Mouse (Mus musculus) intestine, postnatal 0 days (tissue): ENCODE measurements around the gene Fam118b. TPM values are rescaled to one million over a fixed set of nuclear protein-coding genes. Genes with fewer than 3 reads are reported as not detected.
A peak's percentile ranks its signal among the peaks of the same experiment; 100 is the strongest.

ENCODE experiments used
- ATAC-seq: fragments of 200-750 bp; cut with Nextera tagmentation; 2 replicates; pipeline ENCODE4 v1.8.0; 2017; ENCODE audit warnings: mild to moderate bottlenecking, moderate TSS enrichment, moderate library complexity
- H3K27ac ChIP-seq: fragments of 300-500 bp; sonication (generic); 2 replicates; pipeline ENCODE4 v1.5.1; 2014; ENCODE audit warnings: mild to moderate bottlenecking, low read depth, low read length, moderate library complexity
- H3K27me3 ChIP-seq: fragments of 300-500 bp; sonication (generic); replicated peaks from 2 replicates; pipeline ENCODE4 v1.6.1; 2014; ENCODE audit warnings: low read length, mixed read lengths; ENCODE audit not compliant: control insufficient read depth, insufficient read depth
- H3K36me3 ChIP-seq: fragments of 300-500 bp; sonication (generic); 2 replicates; pipeline ENCODE4 v1.6.1; 2014; ENCODE audit warnings: mild to moderate bottlenecking, moderate library complexity; ENCODE audit not compliant: control insufficient read depth, insufficient read depth
- H3K4me1 ChIP-seq: fragments of 300-500 bp; sonication (generic); replicated peaks from 2 replicates; pipeline ENCODE4 v1.6.1; 2014; ENCODE audit warnings: antibody characterized with exemption, low read length, mixed read lengths; ENCODE audit not compliant: control insufficient read depth, insufficient read depth
- H3K4me2 ChIP-seq: fragments of 300-500 bp; sonication (generic); replicated peaks from 2 replicates; pipeline ENCODE4 v1.6.1; 2014; ENCODE audit warnings: low read depth, mild to moderate bottlenecking, moderate library complexity
- H3K4me3 ChIP-seq: fragments of 300-500 bp; sonication (generic); 2 replicates; pipeline ENCODE4 v1.5.1; 2014; ENCODE audit warnings: low read depth, low read length
- H3K9ac ChIP-seq: fragments of 300-500 bp; sonication (generic); 2 replicates; pipeline ENCODE4 v1.6.1; 2014; ENCODE audit warnings: mild to moderate bottlenecking, low read depth, low read length
- H3K9me3 ChIP-seq: fragments of 300-500 bp; sonication (generic); 2 replicates; pipeline ENCODE4 v1.6.1; 2016; ENCODE audit warnings: mixed run types; ENCODE audit not compliant: control insufficient read depth
- CTCF ChIP-seq: sonication (generic); IDR thresholded peaks from 2 replicates; pipeline ENCODE4 v1.5.1; 2016; ENCODE audit warnings: low read depth, mild to moderate bottlenecking, control low read depth, antibody characterized with exemption, moderate library complexity
- WGBS: fragments of 180-500 bp; shearing (Covaris S2); extraction: QIAGEN DNeasy Blood & Tissue Kit; methylation state at CpG from one replicate; pipeline ENCODE4 v1.1.7; 2014; 5-methylcytosine and 5-hydroxymethylcytosine counted together
- polyA plus RNA-seq: library from polyadenylated mRNA; unstranded; fragments of >200 nt; fragmentation: Nextera tagmentation; extraction: Ambion mirVana; gene quantifications from 2 replicates; pipeline ENCODE4 v1.2.1, GENCODE M21; 2015

Fam118b gene
- polyA plus RNA-seq, 1 experiment from 2014 or later: 73.5 TPM

GRCm38 (mm10) chr9:35249476-35249875 is 18.1 kb downstream of the Fam118b start:
- Histone ChIP-seq H3K4me3 (no peak overlapping the region), H3K9ac (no peak overlapping the region), H3K27ac (no peak overlapping the region), H3K4me2 (no peak overlapping the region), H3K36me3 (no peaks in the 10 kb centered on the region), H3K27me3 (no peaks in the 10 kb centered on the region), H3K9me3 (no peaks in the 10 kb centered on the region), H3K4me1 (no peaks in the 10 kb centered on the region)
- no peak for TF ChIP-seq CTCF
- no peak for ATAC-seq

- H3K4me2 ChIP-seq: no peak overlapping the region
- no peak overlapping the region for H3K27ac ChIP-seq
- no peak overlapping the region for H3K4me3 ChIP-seq
- ATAC-seq: no peak
- H3K36me3 ChIP-seq: no peaks in the 10 kb centered on the region
- no peak overlapping the region for H3K9ac ChIP-seq
- no peaks in the 10 kb centered on the region for H3K9me3 ChIP-seq
- no peak for TF ChIP-seq CTCF
- 89% methylated on average over 2 of the region's 2 CpGs for WGBS
- H3K4me1 ChIP-seq: no peaks in the 10 kb centered on the region
- no peaks in the 10 kb centered on the region for H3K27me3 ChIP-seq
These were observed 20.2 kb downstream of the Fam118b start for GRCm38 (mm10) chr9:35247405-35247804.

- ATAC-seq: no peak
These were observed 27.9 kb downstream of the Fam118b start for GRCm38 (mm10) chr9:35239734-35240133.

GRCm38 (mm10) chr9:35238915-35239571 is 28.6 kb downstream of the Fam118b start:
- Histone ChIP-seq H3K36me3 (peaks cover 15% of the 10 kb centered on the region), H3K9ac (no peak overlapping the region), H3K4me1 (no peaks in the 10 kb centered on the region), H3K4me3 (no peak overlapping the region), H3K4me2 (no peak overlapping the region), H3K27me3 (no peaks in the 10 kb centered on the region), H3K9me3 (no peaks in the 10 kb centered on the region), H3K27ac (no peak overlapping the region)
- ATAC-seq: no peak
- no peak for TF ChIP-seq CTCF
- 68% methylated on average over 6 of the region's 6 CpGs for WGBS

More at GRCm38 (mm10) chr9:35239734-35240133, 27.9 kb downstream of the Fam118b start:
- Histone ChIP-seq H3K4me3 (no peak overlapping the region), H3K9me3 (no peaks in the 10 kb centered on the region), H3K27ac (no peak overlapping the region), H3K27me3 (no peaks in the 10 kb centered on the region), H3K4me2 (no peak overlapping the region), H3K4me1 (no peaks in the 10 kb centered on the region), H3K36me3 (peaks cover 8% of the 10 kb centered on the region; the same call in 1 of the 2 replicates), H3K9ac (no peak overlapping the region)
- 69% methylated on average over 1 of the region's 1 CpGs for WGBS
- peak; percentile 40 for TF ChIP-seq CTCF

GRCm38 (mm10) chr9:35238371-35238770 is 29.2 kb downstream of the Fam118b start:
- WGBS: 93% methylated on average over 1 of the region's 1 CpGs

GRCm38 (mm10) chr9:35235996-35236395 is 31.6 kb downstream of the Fam118b start:
- Histone ChIP-seq H3K9ac (no peak overlapping the region), H3K27ac (no peak overlapping the region), H3K36me3 (peaks cover 34% of the 10 kb centered on the region), H3K27me3 (no peaks in the 10 kb centered on the region), H3K9me3 (no peaks in the 10 kb centered on the region), H3K4me3 (no peak overlapping the region), H3K4me1 (no peaks in the 10 kb centered on the region), H3K4me2 (no peak overlapping the region)
- no peak for TF ChIP-seq CTCF
- no peak for ATAC-seq
- 70% methylated on average over 3 of the region's 3 CpGs for WGBS

More at GRCm38 (mm10) chr9:35238371-35238770, 29.2 kb downstream of the Fam118b start:
- no peak for ATAC-seq
- Histone ChIP-seq H3K27me3 (no peaks in the 10 kb centered on the region), H3K4me1 (no peaks in the 10 kb centered on the region), H3K4me2 (no peak overlapping the region), H3K36me3 (peaks cover 20% of the 10 kb centered on the region), H3K27ac (no peak overlapping the region), H3K9ac (no peak overlapping the region), H3K4me3 (no peak overlapping the region), H3K9me3 (no peaks in the 10 kb centered on the region)
- no peak for TF ChIP-seq CTCF
